Mouse (Mus musculus): ENCODE data around the gene Prkce. TPM values are rescaled to one million over a fixed set of nuclear protein-coding genes. Genes with fewer than 3 reads are reported as not detected.

Gene Prkce
- polyA plus RNA-seq, 1 experiment from 2014 or later = 48.0 TPM

GRCm38 (mm10) chr17:86313413-86314139, 146.0 kb downstream of the Prkce start:
- Histone ChIP-seq H3K36me3 (no peaks in the 10 kb centered on the region), H3K27ac (replicated peaks) (no peak overlapping the region), H3K27me3 (replicated peaks) (no peaks in the 10 kb centered on the region), H3K4me3 (replicated peaks) (no peak overlapping the region), H3K9ac (replicated peaks) (no peak overlapping the region), H3K9me3 (replicated peaks) (no peaks in the 10 kb centered on the region), H3K4me1 (peaks cover 19% of the 10 kb centered on the region), H3K4me2 (no peak overlapping the region)
- 74% methylated on average over 8 of the region's 8 CpGs for WGBS
- ATAC-seq (ENCODE audit: low FRiP score) = no peak

- no peaks in the 10 kb centered on the region for H3K36me3 ChIP-seq
- H3K27me3 ChIP-seq (replicated peaks) = no peaks in the 10 kb centered on the region
- no peak for ATAC-seq (ENCODE audit: low FRiP score)
- no peak overlapping the region for H3K9ac ChIP-seq (replicated peaks)
- no peak overlapping the region for H3K4me3 ChIP-seq (replicated peaks)
- H3K27ac ChIP-seq (replicated peaks) = no peak overlapping the region
- H3K9me3 ChIP-seq (replicated peaks) = no peaks in the 10 kb centered on the region; the same call in 1 of the 2 replicates
- H3K4me2 ChIP-seq = no peak overlapping the region
- 90% methylated on average over 4 of the region's 4 CpGs for WGBS
- peaks cover 16% of the 10 kb centered on the region for H3K4me1 ChIP-seq
Observed at GRCm38 (mm10) chr17:86315874-86316273, 148.3 kb downstream of the Prkce start.

- no peaks in the 10 kb centered on the region for H3K36me3 ChIP-seq
- no peak overlapping the region for H3K9ac ChIP-seq (replicated peaks)
- WGBS = 92% methylated on average over 5 of the region's 5 CpGs
- no peak overlapping the region for H3K4me2 ChIP-seq
- no peaks in the 10 kb centered on the region for H3K27me3 ChIP-seq (replicated peaks)
- H3K4me1 ChIP-seq = peaks cover 7% of the 10 kb centered on the region
- no peak overlapping the region for H3K4me3 ChIP-seq (replicated peaks)
- H3K9me3 ChIP-seq (replicated peaks) = no peaks in the 10 kb centered on the region; the same call in 1 of the 2 replicates
- no peak overlapping the region for H3K27ac ChIP-seq (replicated peaks)
- ATAC-seq (ENCODE audit: low FRiP score) = no peak
Observed at GRCm38 (mm10) chr17:86316771-86317170, 149.2 kb downstream of the Prkce start.

- ATAC-seq (ENCODE audit: low FRiP score) = no peak
- H3K9me3 ChIP-seq (replicated peaks) = no peaks in the 10 kb centered on the region; the same call in 1 of the 2 replicates
- no peak overlapping the region for H3K9ac ChIP-seq (replicated peaks)
- H3K27me3 ChIP-seq (replicated peaks) = no peaks in the 10 kb centered on the region
- 87% methylated on average over 4 of the region's 4 CpGs for WGBS
- no peak overlapping the region for H3K4me2 ChIP-seq
- no peak overlapping the region for H3K27ac ChIP-seq (replicated peaks)
- H3K36me3 ChIP-seq = no peaks in the 10 kb centered on the region
- H3K4me3 ChIP-seq (replicated peaks) = no peak overlapping the region
- peaks cover 4% of the 10 kb centered on the region; the same call in 1 of the 2 replicates for H3K4me1 ChIP-seq
Observed at GRCm38 (mm10) chr17:86317197-86317596, 149.6 kb downstream of the Prkce start.

- Histone ChIP-seq H3K9ac (replicated peaks) (no peak overlapping the region), H3K36me3 (no peaks in the 10 kb centered on the region), H3K27me3 (replicated peaks) (no peaks in the 10 kb centered on the region), H3K27ac (replicated peaks) (no peak overlapping the region), H3K4me1 (peaks cover 24% of the 10 kb centered on the region), H3K9me3 (replicated peaks) (no peaks in the 10 kb centered on the region; the same call in 1 of the 2 replicates), H3K4me2 (no peak overlapping the region), H3K4me3 (replicated peaks) (no peak overlapping the region)
- 62% methylated on average over 13 of the region's 13 CpGs for WGBS
- ATAC-seq (ENCODE audit: low FRiP score) = no peak
Observed at GRCm38 (mm10) chr17:86319967-86320602, 152.5 kb downstream of the Prkce start.

- H3K4me3 ChIP-seq (replicated peaks) = no peak overlapping the region
- WGBS = 83% methylated on average over 5 of the region's 5 CpGs
- no peak overlapping the region for H3K27ac ChIP-seq (replicated peaks)
- peaks cover 28% of the 10 kb centered on the region for H3K4me1 ChIP-seq
- no peaks in the 10 kb centered on the region; the same call in 1 of the 2 replicates for H3K9me3 ChIP-seq (replicated peaks)
- H3K4me2 ChIP-seq = no peak overlapping the region
- no peak overlapping the region for H3K9ac ChIP-seq (replicated peaks)
- H3K27me3 ChIP-seq (replicated peaks) = no peaks in the 10 kb centered on the region
- H3K36me3 ChIP-seq = no peaks in the 10 kb centered on the region
- no peak for ATAC-seq (ENCODE audit: low FRiP score)
Observed at GRCm38 (mm10) chr17:86322840-86323239, 155.3 kb downstream of the Prkce start.

GRCm38 (mm10) chr17:86323310-86323709, 155.7 kb downstream of the Prkce start:
- H3K27ac ChIP-seq (replicated peaks) = no peak overlapping the region

GRCm38 (mm10) chr17:86323909-86324686, 156.5 kb downstream of the Prkce start:
- Histone ChIP-seq H3K27me3 (replicated peaks) (no peaks in the 10 kb centered on the region), H3K36me3 (no peaks in the 10 kb centered on the region), H3K4me3 (replicated peaks) (no peak overlapping the region), H3K4me2 (no peak overlapping the region), H3K4me1 (peaks cover 41% of the 10 kb centered on the region), H3K27ac (replicated peaks) (no peak overlapping the region), H3K9ac (replicated peaks) (no peak overlapping the region), H3K9me3 (replicated peaks) (no peaks in the 10 kb centered on the region; the same call in 1 of the 2 replicates)
- 19% methylated on average over 6 of the region's 6 CpGs for WGBS
- no peak for ATAC-seq (ENCODE audit: low FRiP score)

More at GRCm38 (mm10) chr17:86323310-86323709, 155.7 kb downstream of the Prkce start:
- no peaks in the 10 kb centered on the region for H3K36me3 ChIP-seq
- H3K9ac ChIP-seq (replicated peaks) = no peak overlapping the region
- no peak overlapping the region for H3K4me3 ChIP-seq (replicated peaks)
- H3K9me3 ChIP-seq (replicated peaks) = no peaks in the 10 kb centered on the region; the same call in 1 of the 2 replicates
- no peaks in the 10 kb centered on the region for H3K27me3 ChIP-seq (replicated peaks)
- ATAC-seq (ENCODE audit: low FRiP score) = no peak
- 26% methylated on average over 4 of the region's 4 CpGs for WGBS
- H3K4me2 ChIP-seq = no peak overlapping the region
- peaks cover 33% of the 10 kb centered on the region for H3K4me1 ChIP-seq

GRCm38 (mm10) chr17:86324756-86325155, 157.2 kb downstream of the Prkce start:
- Histone ChIP-seq H3K4me1 (peaks cover 47% of the 10 kb centered on the region), H3K27me3 (replicated peaks) (no peaks in the 10 kb centered on the region), H3K27ac (replicated peaks) (no peak overlapping the region), H3K9me3 (replicated peaks) (no peaks in the 10 kb centered on the region), H3K9ac (replicated peaks) (no peak overlapping the region), H3K4me2 (no peak overlapping the region), H3K4me3 (replicated peaks) (no peak overlapping the region), H3K36me3 (no peaks in the 10 kb centered on the region)
- no peak for ATAC-seq (ENCODE audit: low FRiP score)
- WGBS = 33% methylated on average over 7 of the region's 7 CpGs

GRCm38 (mm10) chr17:86325317-86325716, 157.7 kb downstream of the Prkce start:
- Histone ChIP-seq H3K4me1 (peaks cover 53% of the 10 kb centered on the region), H3K9me3 (replicated peaks) (no peaks in the 10 kb centered on the region), H3K27me3 (replicated peaks) (no peaks in the 10 kb centered on the region), H3K36me3 (no peaks in the 10 kb centered on the region), H3K9ac (replicated peaks) (no peak overlapping the region), H3K4me3 (replicated peaks) (no peak overlapping the region), H3K27ac (replicated peaks) (no peak overlapping the region), H3K4me2 (no peak overlapping the region)
- WGBS = 86% methylated on average over 10 of the region's 10 CpGs
- ATAC-seq (ENCODE audit: low FRiP score) = no peak

GRCm38 (mm10) chr17:86327958-86328357, 160.4 kb downstream of the Prkce start:
- WGBS = 88% methylated on average over 4 of the region's 4 CpGs
- Histone ChIP-seq H3K9me3 (replicated peaks) (no peaks in the 10 kb centered on the region), H3K36me3 (no peaks in the 10 kb centered on the region), H3K27me3 (replicated peaks) (no peaks in the 10 kb centered on the region), H3K4me1 (peaks cover 65% of the 10 kb centered on the region), H3K4me3 (replicated peaks) (no peak overlapping the region), H3K9ac (replicated peaks) (no peak overlapping the region), H3K27ac (replicated peaks) (no peak overlapping the region), H3K4me2 (no peak overlapping the region)
- no peak for ATAC-seq (ENCODE audit: low FRiP score)
